Mouse (Mus musculus) 3T3-L1 (cell line): ENCODE results near the gene Svop.

Experiments used
- DNase-seq: peaks from one replicate; pipeline ENCODE4 v3.0.0-alpha.2; 2015; ENCODE audit warnings: low read depth, low spot score

Gene Svop

GRCm38 (mm10) chr5:114046604-114047003 lies 44.8 kb downstream of the Svop start:
- no peak for DNase-seq

GRCm38 (mm10) chr5:114046151-114046550 lies 45.2 kb downstream of the Svop start:
- no peak for DNase-seq

- peak; percentile 72 for DNase-seq
Observed at GRCm38 (mm10) chr5:114045134-114045533, 46.2 kb downstream of the Svop start.

GRCm38 (mm10) chr5:114043800-114044199 lies 47.6 kb downstream of the Svop start:
- DNase-seq: no peak

- DNase-seq: peak; percentile 19
Observed at GRCm38 (mm10) chr5:114041327-114041930, 49.9 kb downstream of the Svop start.

GRCm38 (mm10) chr5:114040911-114041310 lies 50.5 kb downstream of the Svop start:
- no peak for DNase-seq

- DNase-seq: no peak
Observed at GRCm38 (mm10) chr5:114040508-114040907, 50.9 kb downstream of the Svop start.

- no peak for DNase-seq
Observed at GRCm38 (mm10) chr5:114035111-114035510, 56.3 kb downstream of the Svop start.

- no peak for DNase-seq
Observed at GRCm38 (mm10) chr5:114034393-114034792, 57.0 kb downstream of the Svop start.

- DNase-seq: no peak
Observed at GRCm38 (mm10) chr5:114032161-114032763, 59.1 kb downstream of the Svop start.

GRCm38 (mm10) chr5:114030652-114031051 lies 60.7 kb downstream of the Svop start:
- DNase-seq: no peak

GRCm38 (mm10) chr5:114028111-114028510 lies 63.3 kb downstream of the Svop start:
- no peak for DNase-seq

- DNase-seq: no peak
Observed at GRCm38 (mm10) chr5:114027217-114027944, 64.0 kb downstream of the Svop start.

- no peak for DNase-seq
Observed at GRCm38 (mm10) chr5:114024885-114025284, 66.5 kb downstream of the Svop start.

- DNase-seq: no peak
Observed at GRCm38 (mm10) chr5:114024390-114024789, 67.0 kb downstream of the Svop start.

- DNase-seq: no peak
Observed at GRCm38 (mm10) chr5:114015121-114015520, 76.2 kb downstream of the Svop start.

- DNase-seq: no peak
Observed at GRCm38 (mm10) chr5:114009049-114009448, 82.3 kb downstream of the Svop start.

GRCm38 (mm10) chr5:114007753-114008453 lies 83.5 kb downstream of the Svop start:
- DNase-seq: no peak

- no peak for DNase-seq
Observed at GRCm38 (mm10) chr5:114006974-114007373, 84.4 kb downstream of the Svop start.

- DNase-seq: no peak
Observed at GRCm38 (mm10) chr5:114005100-114005499, 86.3 kb downstream of the Svop start.

GRCm38 (mm10) chr5:114004573-114004972 lies 86.8 kb downstream of the Svop start:
- DNase-seq: no peak

- no peak for DNase-seq
Observed at GRCm38 (mm10) chr5:114003542-114003941, 87.8 kb downstream of the Svop start, which contains the start of gene Dao. TSS of gene Dao (plus strand) at chr5:114003703.
